Mouse (Mus musculus) MEL (cell line): ENCODE results near the gene Pou6f1. TPM values are rescaled to one million over a fixed set of nuclear protein-coding genes. Genes with fewer than 3 reads are reported as not detected.

Experiments used
- DNase-seq: peaks from one replicate; pipeline ENCODE4 v3.0.0; 2011; ENCODE audit warnings: low read depth, low spot score
- H3K27ac ChIP-seq: 2 replicates; pipeline ENCODE4 v1.5.1; 2012; ENCODE audit warnings: low read depth, mild to moderate bottlenecking, control low read depth, low read length, moderate library complexity; ENCODE audit not compliant: control insufficient read depth
- H3K27me3 ChIP-seq, 2 experiments: fragments of 150-350 bp in 1 of 2; sonication (generic) in 1 of 2; 2 replicates each; pipeline ENCODE4 v1.6.1; 2012; ENCODE audit warnings: low read length in 2 of 2, mild to moderate bottlenecking in 2 of 2, improper control_type of control experiment in 1 of 2, moderate library complexity in 1 of 2; ENCODE audit not compliant: insufficient read depth in 2 of 2, control insufficient read depth in 1 of 2
- H3K36me3 ChIP-seq, 2 experiments: 2 replicates each; pipeline ENCODE4 v1.6.1; 2012 to 2014; ENCODE audit warnings: low read length in 2 of 2, improper control_type of control experiment in 1 of 2, inconsistent platforms in 1 of 2, mild to moderate bottlenecking in 1 of 2; ENCODE audit not compliant: insufficient read depth in 2 of 2, control insufficient read depth in 1 of 2
- H3K4me1 ChIP-seq, 2 experiments: fragments of 150-350 bp in 1 of 2; sonication (generic) in 1 of 2; 2 replicates each; pipeline ENCODE4 v1.6.1; 2012; ENCODE audit warnings: low read length in 2 of 2, improper control_type of control experiment in 1 of 2, mild to moderate bottlenecking in 1 of 2; ENCODE audit not compliant: insufficient read depth in 2 of 2, control insufficient read depth in 1 of 2
- H3K4me3 ChIP-seq, 2 experiments: fragments of 150-350 bp in 1 of 2; sonication (generic) in 1 of 2; 2 replicates each; pipeline ENCODE4 v1.5.1; 2012; ENCODE audit warnings: low read depth in 2 of 2, low read length in 2 of 2, mild to moderate bottlenecking in 2 of 2, moderate library complexity in 2 of 2, control low read depth in 1 of 2, improper control_type of control experiment in 1 of 2; ENCODE audit not compliant: control insufficient read depth in 1 of 2, insufficient read depth in 1 of 2
- H3K79me2 ChIP-seq: 2 replicates; pipeline ENCODE4 v1.6.1; 2012; ENCODE audit warnings: mild to moderate bottlenecking, low read length, moderate library complexity; ENCODE audit not compliant: control insufficient read depth, poor library complexity, insufficient read depth
- H3K9ac ChIP-seq: 2 replicates; pipeline ENCODE4 v1.6.1; 2012; ENCODE audit warnings: low read depth, mild to moderate bottlenecking, control low read depth, low read length, moderate library complexity; ENCODE audit not compliant: control insufficient read depth, poor library complexity, severe bottlenecking
- H3K9me3 ChIP-seq: fragments of 150-350 bp; sonication (generic); replicated peaks from 2 replicates; pipeline ENCODE4 v1.6.1; 2012; ENCODE audit warnings: mild to moderate bottlenecking, low read length, improper control_type of control experiment, moderate library complexity; ENCODE audit not compliant: insufficient read depth
- CHD1 ChIP-seq: IDR thresholded peaks from 2 replicates; pipeline ENCODE4 v1.6.1; 2012; ENCODE audit warnings: low read depth, mild to moderate bottlenecking, inconsistent platforms, low read length, improper control_type of control experiment
- ELF1 ChIP-seq: IDR thresholded peaks from 2 replicates; pipeline ENCODE4 v1.6.1; 2014; ENCODE audit warnings: low read depth, mild to moderate bottlenecking, inconsistent platforms, low read length, improper control_type of control experiment, moderate library complexity
- GABPA ChIP-seq: IDR thresholded peaks from 2 replicates; pipeline ENCODE4 v1.6.1; 2012; ENCODE audit warnings: low read depth, mild to moderate bottlenecking, inconsistent platforms, low read length, improper control_type of control experiment, moderate library complexity
- GATA1 ChIP-seq: IDR thresholded peaks from 2 replicates; pipeline ENCODE4 v1.6.1; 2011; ENCODE audit warnings: low read depth, low read length, improper control_type of control experiment
- MAFK ChIP-seq: IDR thresholded peaks from 2 replicates; pipeline ENCODE4 v1.6.1; 2011; ENCODE audit warnings: low read depth, mild to moderate bottlenecking, low read length, improper control_type of control experiment, borderline replicate concordance
- MXI1 ChIP-seq: IDR thresholded peaks from 2 replicates; pipeline ENCODE4 v1.6.1; 2011; ENCODE audit warnings: mild to moderate bottlenecking, low read depth, low read length, improper control_type of control experiment
- MYB ChIP-seq: IDR thresholded peaks from 2 replicates; pipeline ENCODE4 v1.6.1; 2011; ENCODE audit warnings: mild to moderate bottlenecking, low read depth, low read length, improper control_type of control experiment
- NELFE ChIP-seq: IDR thresholded peaks from 2 replicates; pipeline ENCODE4 v1.6.1; 2011; ENCODE audit warnings: low read depth, low read length, improper control_type of control experiment
- POLR2A ChIP-seq, 2 experiments: IDR thresholded peaks; 2 replicates each; pipeline ENCODE4 v1.6.1; 2011 to 2012; ENCODE audit warnings: low read length in 2 of 2, mild to moderate bottlenecking in 2 of 2, control low read depth in 1 of 2, improper control_type of control experiment in 1 of 2, low read depth in 1 of 2, moderate library complexity in 1 of 2; ENCODE audit not compliant: control insufficient read depth in 1 of 2, insufficient read depth in 1 of 2, poor library complexity in 1 of 2
- POLR2AphosphoS5 ChIP-seq: IDR thresholded peaks from 2 replicates; pipeline ENCODE4 v1.6.1; 2012; ENCODE audit warnings: low read depth, borderline replicate concordance, mild to moderate bottlenecking, inconsistent platforms, low read length, moderate library complexity, mixed read lengths
- RCOR1 ChIP-seq: IDR thresholded peaks from 2 replicates; pipeline ENCODE4 v1.6.1; 2012; ENCODE audit warnings: low read depth, mild to moderate bottlenecking, inconsistent platforms, low read length, improper control_type of control experiment
- SIN3A ChIP-seq: IDR thresholded peaks from 2 replicates; pipeline ENCODE4 v1.6.1; 2012; ENCODE audit warnings: low read length, improper control_type of control experiment, inconsistent platforms
- SMC3 ChIP-seq: IDR thresholded peaks from 2 replicates; pipeline ENCODE4 v1.6.1; 2011; ENCODE audit warnings: low read depth, low read length, improper control_type of control experiment
- TAL1 ChIP-seq: IDR thresholded peaks from 2 replicates; pipeline ENCODE4 v1.6.1; 2012; ENCODE audit warnings: mild to moderate bottlenecking, inconsistent platforms, low read length, moderate library complexity, mixed read lengths
- ZKSCAN1 ChIP-seq: IDR thresholded peaks from 2 replicates; pipeline ENCODE4 v1.6.1; 2012; ENCODE audit warnings: low read depth, mild to moderate bottlenecking, inconsistent platforms, low read length, improper control_type of control experiment, moderate library complexity
- ZMIZ1 ChIP-seq: IDR thresholded peaks from 2 replicates; pipeline ENCODE4 v1.6.1; 2012; ENCODE audit warnings: low read depth, mild to moderate bottlenecking, inconsistent platforms, low read length, improper control_type of control experiment, moderate library complexity
- ZNF384 ChIP-seq: IDR thresholded peaks from 2 replicates; pipeline ENCODE4 v1.6.1; 2012; ENCODE audit warnings: low read depth, mild to moderate bottlenecking, inconsistent platforms, low read length, improper control_type of control experiment
- polyA plus RNA-seq, 2 experiments: library from polyadenylated mRNA; stranded (reverse) in 1 of 2; unstranded in 1 of 2; fragments of >175 nt in 1 of 2; fragments of >200 nt in 1 of 2; gene quantifications; 2 replicates each; pipeline versions ENCODE4 v1.2.1 to v1.2.4; 2012; ENCODE audit warnings: low replicate concordance in 2 of 2, low read depth in 1 of 2; ENCODE audit not compliant: insufficient read length in 2 of 2, insufficient read depth in 1 of 2, missing spikeins in 1 of 2
- total RNA-seq: library from RNA; depleted of rRNA; stranded (reverse); fragments of 300-350 nt; gene quantifications from 2 replicates; pipeline ENCODE4 v1.2.3, GENCODE M21; 2012

Gene Pou6f1
- total and polyA plus RNA-seq, 3 experiments = 0.46 to 2.5 TPM; not detected in 1

GRCm38 (mm10) chr15:100598883-100599275 is 905 bp downstream of the Pou6f1 start:
- H3K36me3 ChIP-seq = peaks cover 0 to 3% of the 10 kb centered on the region in 2 experiments; a peak in 1 of 4 replicates
- no peaks in the 10 kb centered on the region; the same call in 1 of the 2 replicates for H3K79me2 ChIP-seq
- peak overlapping the region; percentile 60 to 96 for H3K4me3 ChIP-seq
- peak overlapping the region; percentile 65 for H3K9ac ChIP-seq
- TF ChIP-seq SMC3 (no peak), NELFE (no peak), ZKSCAN1 (no peak), GATA1 (no peak), ZMIZ1 (no peak), CHD1 (no peak), TAL1 (no peak), MXI1 (peak; percentile 61), POLR2A (IDR thresholded peaks at IDR 0.05; ENCODE audit: control insufficient read depth in 1 of 2, insufficient read depth in 1 of 2, low read depth in 1 of 2, low read length in 2 of 2, poor library complexity in 1 of 2) (0 out of 4 replicates have a peak, but pooled peaks of 1 of the 2 experiments have one; percentile 16), POLR2AphosphoS5 (no peak), ELF1 (no peak), MYB (no peak), SIN3A (no peak; the same call in 1 of the 2 replicates), GABPA (no peak), ZNF384 (0 out of 2 replicates have a peak, but pooled peaks have one; percentile 3)
- no peak overlapping the region for H3K27ac ChIP-seq
- H3K9me3 ChIP-seq = no peaks in the 10 kb centered on the region
- H3K27me3 ChIP-seq = peaks cover under 1 to 4% of the 10 kb centered on the region in 2 experiments; a peak in 3 of 4 replicates
- peaks cover 4 to 11% of the 10 kb centered on the region in 2 experiments for H3K4me1 ChIP-seq
- DNase-seq = peak; percentile 72

- no peaks in the 10 kb centered on the region for H3K9me3 ChIP-seq
- H3K4me1 ChIP-seq = peaks cover 4 to 11% of the 10 kb centered on the region in 2 experiments
- H3K27ac ChIP-seq = no peak overlapping the region
- H3K4me3 ChIP-seq = peak overlapping the region; percentile 60 to 96
- no peaks in the 10 kb centered on the region; the same call in 1 of the 2 replicates for H3K79me2 ChIP-seq
- H3K36me3 ChIP-seq = peaks cover 0 to 3% of the 10 kb centered on the region in 2 experiments; a peak in 1 of 4 replicates
- DNase-seq = peak; percentile 41
- peaks cover 3 to 4% of the 10 kb centered on the region in 2 experiments; a peak in 3 of 4 replicates for H3K27me3 ChIP-seq
- TF ChIP-seq ZNF384 (peak; percentile 43; the same call in 1 of the 2 replicates), SIN3A (no peak), RCOR1 (peak; percentile 27; the same call in 1 of the 2 replicates), MAFK (no peak)
- H3K9ac ChIP-seq = peak overlapping the region; percentile 65
Measured at GRCm38 (mm10) chr15:100598287-100598882, 1.4 kb downstream of the Pou6f1 start.
